Mouse (Mus musculus) C2C12 (cell line): Measurements from ENCODE around the gene Soat2. TPM values are rescaled to one million over a fixed set of nuclear protein-coding genes. Genes with fewer than 3 reads are reported as not detected.

Source experiments
- H3K27me3 ChIP-seq: one replicate; pipeline ENCODE4 v1.6.1; 2011; ENCODE audit not compliant: control insufficient read depth, insufficient read depth, insufficient read length
- H3K36me3 ChIP-seq: one replicate; pipeline ENCODE4 v1.6.1; 2011; ENCODE audit not compliant: control insufficient read depth, insufficient read depth
- H3K4me3 ChIP-seq: one replicate; pipeline ENCODE4 v1.5.1; 2011; ENCODE audit warnings: mild to moderate bottlenecking, control low read depth; ENCODE audit not compliant: poor library complexity, insufficient read depth, severe bottlenecking
- H3K79me2 ChIP-seq: one replicate; pipeline ENCODE4 v1.6.1; 2011; ENCODE audit not compliant: control insufficient read depth, insufficient read depth
- H3K79me3 ChIP-seq: one replicate; pipeline ENCODE4 v1.6.1; 2011; ENCODE audit warnings: low read depth, control low read depth
- H3ac ChIP-seq: one replicate; pipeline ENCODE3; 2011; ENCODE audit warnings: low read depth; ENCODE audit not compliant: control insufficient read depth, insufficient read length
- CEBPB ChIP-seq: IDR thresholded peaks from one replicate; pipeline ENCODE4 v1.6.1; 2011; ENCODE audit warnings: low read depth, mild to moderate bottlenecking, control low read depth, moderate library complexity
- CTCF ChIP-seq: IDR thresholded peaks from one replicate; pipeline ENCODE4 v1.5.1; 2011; ENCODE audit not compliant: control insufficient read depth, insufficient read depth, insufficient read length
- FOSL1 ChIP-seq: IDR thresholded peaks from one replicate; pipeline ENCODE4 v1.8.0; 2011; ENCODE audit warnings: mild to moderate bottlenecking, low read length; ENCODE audit not compliant: poor library complexity, insufficient read depth, severe bottlenecking
- MAX ChIP-seq: IDR thresholded peaks from one replicate; pipeline ENCODE4 v1.6.1; 2011; ENCODE audit warnings: mild to moderate bottlenecking, control low read depth
- MYOD1 ChIP-seq: IDR thresholded peaks from one replicate; pipeline ENCODE4 v1.6.1; 2011; ENCODE audit warnings: low read depth; ENCODE audit not compliant: control insufficient read depth, insufficient read length
- MYOG ChIP-seq: IDR thresholded peaks from one replicate; pipeline ENCODE4 v1.6.1; 2011; ENCODE audit not compliant: control insufficient read depth, insufficient read length; ENCODE audit errors: extremely low read depth
- USF1 ChIP-seq: IDR thresholded peaks from one replicate; pipeline ENCODE4 v1.6.1; 2011; ENCODE audit warnings: low read depth, mild to moderate bottlenecking, control low read depth, moderate library complexity
- polyA plus RNA-seq: library from polyadenylated mRNA; unstranded; fragments of >200 nt; fragmentation: generic; extraction: Trizol; gene quantifications from one replicate; pipeline ENCODE4 v1.2.1, GENCODE M21; 2012; ENCODE audit warnings: missing spikeins

The Soat2 gene
- polyA plus RNA-seq, 1 experiment = 0.06 TPM

- peaks cover 18% of the 10 kb centered on the region for H3K79me3 ChIP-seq
- TF ChIP-seq MYOG (no peak), MYOD1 (no peak), USF1 (no peak), MAX (no peak), CEBPB (no peak), CTCF (no peak)
- peaks cover 41% of the 10 kb centered on the region for H3K79me2 ChIP-seq
- H3K36me3 ChIP-seq = peaks cover 50% of the 10 kb centered on the region
- H3ac ChIP-seq = no peak overlapping the region
- H3K27me3 ChIP-seq = no peaks in the 10 kb centered on the region
- H3K4me3 ChIP-seq = no peak overlapping the region
These were observed 17.0 kb upstream of the Soat2 start for GRCm38 (mm10) chr15:102133314-102133713.

GRCm38 (mm10) chr15:102134709-102135108, 15.6 kb upstream of the Soat2 start:
- H3K27me3 ChIP-seq = no peaks in the 10 kb centered on the region
- H3K79me2 ChIP-seq = peaks cover 41% of the 10 kb centered on the region
- peaks cover 36% of the 10 kb centered on the region for H3K36me3 ChIP-seq
- no peak for TF ChIP-seq FOSL1
- TF ChIP-seq CEBPB = no peak
- no peak for TF ChIP-seq MAX
- TF ChIP-seq CTCF = no peak
- no peak for TF ChIP-seq MYOD1
- H3ac ChIP-seq = no peak overlapping the region
- peaks cover 18% of the 10 kb centered on the region for H3K79me3 ChIP-seq
- H3K4me3 ChIP-seq = no peak overlapping the region

GRCm38 (mm10) chr15:102135522-102136128, 14.7 kb upstream of the Soat2 start:
- peaks cover 27% of the 10 kb centered on the region for H3K36me3 ChIP-seq
- H3K4me3 ChIP-seq = peak overlapping the region; percentile 97
- H3K79me2 ChIP-seq = peaks cover 41% of the 10 kb centered on the region
- TF ChIP-seq CTCF (no peak), FOSL1 (no peak), MAX (peak; percentile 8)
- peak overlapping the region; percentile 90 for H3ac ChIP-seq
- peaks cover 18% of the 10 kb centered on the region for H3K79me3 ChIP-seq
- H3K27me3 ChIP-seq = no peaks in the 10 kb centered on the region

GRCm38 (mm10) chr15:102136129-102136758, 14.1 kb upstream of the Soat2 start, which contains the start of gene Spryd3:
TSS of gene Spryd3 (minus strand) at chr15:102136234.
- TF ChIP-seq USF1 = no peak
- TF ChIP-seq CEBPB = no peak
- TF ChIP-seq MAX = no peak
- TF ChIP-seq MYOG = no peak
- no peak for TF ChIP-seq MYOD1
- no peak for TF ChIP-seq FOSL1
- no peak for TF ChIP-seq CTCF
- no peaks in the 10 kb centered on the region for H3K27me3 ChIP-seq

GRCm38 (mm10) chr15:102141120-102141519, 9.2 kb upstream of the Soat2 start:
- Histone ChIP-seq H3K36me3 (no peaks in the 10 kb centered on the region), H3K79me2 (peaks cover 23% of the 10 kb centered on the region), H3K27me3 (no peaks in the 10 kb centered on the region), H3K4me3 (no peak overlapping the region), H3ac (no peak overlapping the region), H3K79me3 (no peaks in the 10 kb centered on the region)
- TF ChIP-seq MAX (no peak), MYOG (no peak), MYOD1 (no peak), USF1 (no peak), CEBPB (no peak), FOSL1 (no peak), CTCF (no peak)

More at GRCm38 (mm10) chr15:102136129-102136758, 14.1 kb upstream of the Soat2 start, which contains the start of gene Spryd3:
- Histone ChIP-seq H3K79me2 (peaks cover 41% of the 10 kb centered on the region), H3K36me3 (peaks cover 21% of the 10 kb centered on the region), H3K4me3 (peak within 1 kb of the TSS; percentile 97), H3K79me3 (peaks cover 18% of the 10 kb centered on the region), H3ac (peak within 1 kb of the TSS; percentile 90)

GRCm38 (mm10) chr15:102142914-102143912, 7.1 kb upstream of the Soat2 start:
- Histone ChIP-seq H3ac (peak overlapping the region; percentile 1), H3K79me3 (no peaks in the 10 kb centered on the region), H3K36me3 (peaks cover 3% of the 10 kb centered on the region), H3K4me3 (peak overlapping the region; percentile 50), H3K79me2 (peaks cover 39% of the 10 kb centered on the region), H3K27me3 (no peaks in the 10 kb centered on the region)
- TF ChIP-seq CEBPB = peak; percentile 73
- no peak for TF ChIP-seq MYOG
